In genomic region chr1:162773661-162774060, GRCm38 (mm10) we compare ENCODE assay signal across 16 mouse cellular contexts. TPM values are rescaled to one million over a fixed set of nuclear protein-coding genes. Genes with fewer than 3 reads are reported as not detected.
DNase-seq lines count a peak whose midpoint lies in the region; ATAC-seq and TF ChIP-seq lines count a peak whose summit lies in the region.
"Had no signal": no experiment of that assay in that cellular context is flagged by ENCODE, and none has a peak within 500 bp of the region (broad histone marks: within the 10 kb centered on the region; RNA-seq: fewer than 3 reads in every experiment).

No protein-coding gene starts in this region.

- H3K27me3 ChIP-seq in C2C12 (ENCODE audit: control insufficient read depth, insufficient read depth, insufficient read length): no peaks in the 10 kb centered on the region
- H3K27me3 ChIP-seq in CH12.LX (replicated peaks): no peaks in the 10 kb centered on the region
- no peaks in the 10 kb centered on the region for H3K27me3 ChIP-seq in kidney, embryonic 15.5 days
- H3K27me3 ChIP-seq: embryonic facial prominence, embryonic 15.5 days; neural tube, embryonic 12.5 days; stomach, embryonic 15.5 days had no signal

- no peak for TF ChIP-seq CTCF in C2C12 (IDR thresholded peaks at IDR 0.05; ENCODE audit: control insufficient read depth, insufficient read depth, insufficient read length)
- TF ChIP-seq CTCF in CH12.LX (conservative IDR thresholded peaks at IDR 0.05 in 1 of 2, IDR thresholded peaks at IDR 0.05 in 1 of 2; ENCODE audit: low read depth in 2 of 2, low read length in 2 of 2): no peak

- peak; percentile 97 for ATAC-seq in inflammation-experienced regulatory T-cells, adult 6 months
- ATAC-seq in kidney, embryonic 15.5 days (replicated peaks; ENCODE audit: low FRiP score): no peak
- ATAC-seq: liver, postnatal 0 days had no signal

- peak; percentile 61; the same call in 1 of the 2 replicates for TF ChIP-seq EP300 in CH12.LX (IDR thresholded peaks at IDR 0.05; ENCODE audit: low read length)

- no peak overlapping the region for H3K27ac ChIP-seq in CH12.LX (ENCODE audit: insufficient read depth, low read depth)
- H3K27ac ChIP-seq in kidney, embryonic 15.5 days: no peak overlapping the region
- H3K27ac ChIP-seq: embryonic facial prominence, embryonic 15.5 days; limb, embryonic 10.5 days; neural tube, embryonic 12.5 days; stomach, embryonic 15.5 days had no signal

- WGBS in kidney, embryonic 15.5 days: 50% methylated on average over 4 of the region's 4 CpGs

- H3K4me3 ChIP-seq in C2C12 (ENCODE audit: insufficient read depth, poor library complexity, severe bottlenecking) (no peak overlapping the region), CH12.LX (replicated peaks in 1 of 3; ENCODE audit: low read depth in 2 of 3, low read length in 2 of 3, poor library complexity in 1 of 3) (no peak overlapping the region)
- no peak overlapping the region for H3K4me3 ChIP-seq in kidney, embryonic 15.5 days (replicated peaks)
- H3K4me3 ChIP-seq: embryonic facial prominence, embryonic 15.5 days; limb, embryonic 10.5 days; neural tube, embryonic 12.5 days; stomach, embryonic 15.5 days had no signal

- DNase-seq in layer of hippocampus, adult 18-20 months (ENCODE audit: low spot score in 2 of 2): peak; percentile 9 to 40
- DNase-seq in layer of hippocampus, adult 11-12 months (ENCODE audit: low spot score): no peak
- DNase-seq in CH12.LX (ENCODE audit: extremely low read depth): peak; percentile 58
- DNase-seq in lung, postnatal 10 days: no peak
- DNase-seq: gastrocnemius, postnatal 36 days; heart, postnatal 10 days; kidney, adult 9 months; liver, postnatal 0 days had no signal

- H3K4me2 ChIP-seq in CH12.LX (ENCODE audit: insufficient read depth, low read depth, poor library complexity, severe bottlenecking): no peak overlapping the region; the same call in 1 of the 2 replicates
- no peak overlapping the region for H3K4me2 ChIP-seq in kidney, embryonic 15.5 days
- H3K4me2 ChIP-seq: embryonic facial prominence, embryonic 15.5 days; neural tube, embryonic 12.5 days; stomach, embryonic 15.5 days had no signal

- TF ChIP-seq POLR2A in CH12.LX (IDR thresholded peaks at IDR 0.05; ENCODE audit: low read depth, low read length): no peak

- H3K9ac ChIP-seq in CH12.LX (ENCODE audit: insufficient read depth, low read depth): no peak overlapping the region
- H3K9ac ChIP-seq in kidney, embryonic 15.5 days: no peak overlapping the region
- H3K9ac ChIP-seq: embryonic facial prominence, embryonic 15.5 days; liver, postnatal 0 days; neural tube, embryonic 12.5 days; stomach, embryonic 15.5 days had no signal

- dilution Hi-C loops in CH12.LX (cut with MboI; ENCODE audit: extremely low pct_ligation_motif_present, extremely low pct_unique_long_range_greater_than_20kb, low sequenced_read_pairs): no loop called here

- H3K4me1 ChIP-seq in CH12.LX (ENCODE audit: control insufficient read depth in 1 of 2, insufficient read depth in 2 of 2): peaks cover 0 to 7% of the 10 kb centered on the region in 2 experiments; a peak in 2 of 4 replicates
- H3K4me1 ChIP-seq in kidney, embryonic 15.5 days: no peaks in the 10 kb centered on the region
- H3K4me1 ChIP-seq: embryonic facial prominence, embryonic 15.5 days; limb, embryonic 10.5 days; neural tube, embryonic 12.5 days; stomach, embryonic 15.5 days had no signal

- no peaks in the 10 kb centered on the region for H3K79me3 ChIP-seq in C2C12 (ENCODE audit: low read depth)

- TF ChIP-seq RAD21 in CH12.LX (IDR thresholded peaks at IDR 0.05; ENCODE audit: low read depth, low read length): no peak

- H3K36me3 ChIP-seq in C2C12 (ENCODE audit: control insufficient read depth, insufficient read depth) (no peaks in the 10 kb centered on the region), CH12.LX (replicated peaks in 1 of 2; ENCODE audit: control insufficient read depth in 1 of 2, insufficient read depth in 1 of 2, low read length in 1 of 2) (no peaks in the 10 kb centered on the region)
- no peaks in the 10 kb centered on the region for H3K36me3 ChIP-seq in kidney, embryonic 15.5 days
- H3K36me3 ChIP-seq: embryonic facial prominence, embryonic 15.5 days; limb, embryonic 10.5 days; neural tube, embryonic 12.5 days; stomach, embryonic 15.5 days had no signal

- H3ac ChIP-seq in C2C12 (ENCODE audit: control insufficient read depth, insufficient read length, low read depth): no peak overlapping the region

- no peaks in the 10 kb centered on the region for H3K79me2 ChIP-seq in C2C12 (ENCODE audit: control insufficient read depth, insufficient read depth)
- H3K79me2 ChIP-seq in CH12.LX (replicated peaks; ENCODE audit: control insufficient read depth, extremely low read depth, insufficient read depth, poor library complexity, severe bottlenecking): no peaks in the 10 kb centered on the region

- H3K9me3 ChIP-seq in CH12.LX (replicated peaks; ENCODE audit: low read length): peaks cover 4% of the 10 kb centered on the region
- H3K9me3 ChIP-seq in kidney, embryonic 15.5 days (replicated peaks): no peaks in the 10 kb centered on the region
- H3K9me3 ChIP-seq: embryonic facial prominence, embryonic 15.5 days; limb, embryonic 10.5 days; neural tube, embryonic 12.5 days; stomach, embryonic 15.5 days had no signal

- in situ Hi-C loops in CH12.LX (cut with MboI; ENCODE audit: low pct_ligation_motif_present, low pct_unique_long_range_greater_than_20kb, low sequenced_read_pairs): no loop called here

TF ChIP-seq in C2C12, 6 proteins besides CTCF, POLR2A, EP300 and RAD21:
- TF ChIP-seq MAX (IDR thresholded peaks at IDR 0.05) (peak; percentile 38), CEBPB (IDR thresholded peaks at IDR 0.05; ENCODE audit: low read depth) (no peak), FOSL1 (IDR thresholded peaks at IDR 0.05; ENCODE audit: insufficient read depth, low read length, poor library complexity, severe bottlenecking) (peak; percentile 43), MYOD1 (IDR thresholded peaks at IDR 0.05; ENCODE audit: control insufficient read depth, insufficient read length, low read depth) (peak; percentile 89), MYOG (IDR thresholded peaks at IDR 0.05; ENCODE audit: control insufficient read depth, extremely low read depth, insufficient read length) (no peak), USF1 (IDR thresholded peaks at IDR 0.05; ENCODE audit: low read depth) (peak; percentile 75)
TF ChIP-seq in C2C12: peak in this region for 4.

TF ChIP-seq in CH12.LX, 34 proteins besides CTCF, POLR2A, EP300 and RAD21:
- TF ChIP-seq JUN (IDR thresholded peaks at IDR 0.05; ENCODE audit: insufficient read depth, low read depth, low read length): 0 out of 2 replicates have a peak, but pooled peaks have one; percentile 22
- TF ChIP-seq ETS1 (conservative IDR thresholded peaks at IDR 0.05; ENCODE audit: low read depth, low read length): peak; percentile 39; the same call in 1 of the 2 replicates
- peak; percentile 69 for TF ChIP-seq BHLHE40 (IDR thresholded peaks at IDR 0.05; ENCODE audit: low read depth, low read length)
- TF ChIP-seq MEF2A (IDR thresholded peaks at IDR 0.05; ENCODE audit: borderline replicate concordance, low read depth, low read length): no peak
- TF ChIP-seq ZNF384 (IDR thresholded peaks at IDR 0.05; ENCODE audit: low read depth, low read length): 0 out of 2 replicates have a peak, but pooled peaks have one; percentile 13
- TF ChIP-seq JUND (conservative IDR thresholded peaks at IDR 0.05; ENCODE audit: low read depth, low read length): 0 out of 2 replicates have a peak, but pooled peaks have one; percentile 24
- TF ChIP-seq MAX (IDR thresholded peaks at IDR 0.05; ENCODE audit: low read length): peak; percentile 51; the same call in 1 of the 2 replicates
- TF ChIP-seq ZC3H11A (IDR thresholded peaks at IDR 0.05; ENCODE audit: low read depth, low read length): no peak

RNA-seq across cellular contexts. Expression of gene Prrc2c, which starts 33.3 kb away (rescaled TPM):
- 100 to 1,000 TPM; 184 to 186 TPM for total RNA-seq in layer of hippocampus, adult 18-20 months (2021)
- polyA plus RNA-seq in C2C12 (2012; fragmentation: generic; extraction: Trizol) (35.2 TPM), CH12.LX (2012; ENCODE audit: insufficient read length, low read depth) (117 and 144 TPM in 2 replicates)
- total RNA-seq in CH12.LX (2012; rRNA removed) (59.8 and 63.4 TPM in 2 replicates), CH12.LX (2014; rRNA removed) (26.4 and 30.9 TPM in 2 replicates)
- 100 to 1,000 TPM; 214 to 351 (median 255) TPM for polyA plus RNA-seq in inflammation-experienced regulatory T-cells, adult 6 months (2017; shearing (Covaris generic))
- 148 and 162 TPM in 2 replicates for polyA plus RNA-seq in kidney, embryonic 15.5 days (2015; fragmentation: Nextera tagmentation; extraction: Ambion mirVana)

RNA-seq across cellular contexts. Expression of gene Fmo4, which starts 40.1 kb away (rescaled TPM):
- not detected for total RNA-seq in layer of hippocampus, adult 18-20 months (2021)
- polyA plus RNA-seq in C2C12 (2012; fragmentation: generic; extraction: Trizol): 0.06 TPM
- total RNA-seq in CH12.LX (2012; rRNA removed): not detected in 2 replicates
- not detected in 2 replicates for total RNA-seq in CH12.LX (2014; rRNA removed)
- polyA plus RNA-seq in CH12.LX (2012; ENCODE audit: insufficient read length, low read depth): not detected in 2 replicates
- polyA plus RNA-seq in inflammation-experienced regulatory T-cells, adult 6 months (2017; shearing (Covaris generic)): not detected
- 0.91 and 1.5 TPM in 2 replicates for polyA plus RNA-seq in kidney, embryonic 15.5 days (2015; fragmentation: Nextera tagmentation; extraction: Ambion mirVana)
- total RNA-seq: megakaryocyte-erythroid progenitor cell, adult 5-6 weeks had no signal

Comparison
In these comparisons a context has a peak if more than half of its experiments do, and no peak if none do; other contexts are left out.
1. DNase-seq: peak in layer of hippocampus, adult 18-20 months (2 of 2) and CH12.LX (single experiment); none in layer of hippocampus, adult 11-12 months (single experiment) and lung, postnatal 10 days (single experiment).